Mouse (Mus musculus): ENCODE measurements around the gene Arhgap27.
A peak's percentile ranks its signal among the peaks of the same experiment; 100 is the strongest.
"Not testable (repeated sequence)": the region's sequence is repeated elsewhere in the genome, so short reads cannot be mapped to it uniquely, and the experiment has no call there.

Gene Arhgap27

GRCm38 (mm10) chr11:103332186-103332889, 31.2 kb downstream of the Arhgap27 start:
- DNase-seq, result peak; percentile 77 to 86

GRCm38 (mm10) chr11:103331502-103332185, 31.8 kb downstream of the Arhgap27 start:
- DNase-seq, result no peak

- DNase-seq, result no peak
Measured at GRCm38 (mm10) chr11:103330651-103331319, 32.7 kb downstream of the Arhgap27 start.

- DNase-seq, result peak; percentile 65
Measured at GRCm38 (mm10) chr11:103326950-103327349, 36.5 kb downstream of the Arhgap27 start.

- peak; percentile 61 to 71 for DNase-seq
Measured at GRCm38 (mm10) chr11:103325172-103325571, 38.3 kb downstream of the Arhgap27 start.

GRCm38 (mm10) chr11:103324723-103325122, 38.8 kb downstream of the Arhgap27 start:
- no peak for DNase-seq

- not testable (repeated sequence) for DNase-seq
Measured at GRCm38 (mm10) chr11:103322832-103323231, 40.7 kb downstream of the Arhgap27 start.

DNA sequence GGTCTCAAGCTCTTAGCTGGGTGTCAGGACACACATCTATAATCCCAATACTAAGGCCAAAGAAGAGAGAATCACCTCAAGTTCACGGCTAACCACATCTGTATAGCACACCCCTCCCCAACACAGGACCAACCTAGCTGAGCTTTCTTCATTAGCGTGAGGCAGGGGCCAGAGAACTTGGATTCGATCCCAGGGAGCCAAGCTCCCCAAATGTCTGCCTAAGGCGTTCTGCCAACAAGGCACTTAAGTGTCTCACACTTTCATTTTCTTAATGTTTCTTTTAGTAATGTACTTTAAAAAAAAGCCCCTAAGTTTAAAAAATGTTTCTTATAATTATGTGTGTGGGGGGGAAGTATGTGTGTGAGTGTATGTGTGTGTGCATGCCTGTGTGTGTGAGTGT, 42.8 kb downstream of the Arhgap27 start:
- no peak for DNase-seq

GRCm38 (mm10) chr11:103320196-103320595, 43.3 kb downstream of the Arhgap27 start:
- no peak for DNase-seq

GRCm38 (mm10) chr11:103318042-103318441, 45.5 kb downstream of the Arhgap27 start:
- no peak for DNase-seq

DNA sequence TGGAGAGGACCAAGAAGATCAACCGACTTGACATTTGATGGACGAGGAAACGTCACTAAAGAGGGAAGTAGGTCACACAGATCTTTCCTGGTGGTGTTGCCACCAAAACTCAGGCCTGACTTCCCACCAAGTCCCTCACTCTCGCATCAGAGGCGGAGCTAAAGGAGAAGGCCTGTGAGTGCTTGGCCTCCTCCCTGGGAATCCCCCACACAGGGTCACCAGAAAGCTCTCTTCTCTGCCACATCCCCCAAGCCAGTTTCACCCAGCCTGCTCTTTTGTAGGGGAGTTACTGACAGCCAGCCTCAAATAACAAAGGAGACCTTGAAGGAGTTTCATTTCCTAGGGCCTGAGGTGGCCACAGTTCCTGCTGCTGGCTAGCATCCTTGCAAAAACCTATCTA, 48.1 kb downstream of the Arhgap27 start:
- DNase-seq, result no peak

DNA sequence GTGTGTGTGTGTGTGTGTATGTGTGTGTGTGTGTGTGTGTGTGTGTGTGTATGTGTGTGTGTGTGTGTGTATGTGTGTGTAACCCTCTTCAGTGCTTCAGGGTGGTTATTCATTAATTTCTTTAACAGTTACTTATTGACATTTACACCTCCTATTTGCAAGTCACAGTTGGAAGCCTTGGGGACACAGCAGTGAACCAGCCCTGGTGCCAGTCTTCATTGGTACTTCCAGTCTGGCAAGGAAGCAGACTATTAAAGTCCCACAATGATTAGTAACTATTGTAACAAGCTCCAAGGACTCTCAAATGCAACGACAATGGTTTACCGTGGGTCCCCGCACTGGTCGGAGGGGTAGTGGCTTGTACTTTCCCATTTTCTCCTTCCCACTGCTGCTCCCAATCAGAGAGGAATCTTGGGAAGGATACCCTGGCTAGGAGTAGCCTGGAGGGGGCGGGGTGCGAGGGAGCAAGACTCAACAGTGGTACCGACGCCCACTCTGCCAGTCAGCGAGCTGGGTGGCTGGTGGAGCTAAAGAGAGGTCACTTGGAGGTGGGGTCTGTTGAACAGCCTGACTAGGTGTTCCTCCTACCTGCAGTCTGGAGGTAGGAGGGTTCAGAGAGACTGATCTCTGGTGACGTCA, 48.6 kb downstream of the Arhgap27 start:
- DNase-seq, result no peak

GRCm38 (mm10) chr11:103313542-103313941, 50.0 kb downstream of the Arhgap27 start:
- DNase-seq, result no peak

- no peak for DNase-seq
Measured at GRCm38 (mm10) chr11:103312655-103313255, 50.7 kb downstream of the Arhgap27 start.

GRCm38 (mm10) chr11:103311960-103312611, 51.4 kb downstream of the Arhgap27 start:
- DNase-seq, result peak; percentile 71 to 76

GRCm38 (mm10) chr11:103309956-103310574, 53.4 kb downstream of the Arhgap27 start:
- no peak for DNase-seq

DNA sequence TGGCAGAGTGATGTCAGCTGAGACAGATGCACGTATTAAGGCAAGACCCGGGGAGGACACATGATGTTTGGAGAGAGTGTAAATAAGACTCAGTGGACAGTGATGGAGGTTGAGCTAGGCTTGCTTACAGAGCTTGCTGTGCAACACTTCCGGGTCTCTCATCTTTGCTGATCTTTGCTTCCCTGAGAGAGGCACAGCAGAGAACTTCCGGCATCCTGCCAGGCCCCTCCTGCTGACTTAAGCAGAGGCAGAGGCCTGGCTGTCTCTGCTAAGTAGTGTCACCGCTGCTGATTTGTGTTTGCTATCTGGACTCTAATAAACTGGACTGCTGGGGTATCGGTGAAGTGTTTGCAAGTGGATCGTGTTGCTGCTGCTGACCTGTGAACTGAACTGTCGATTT, 55.6 kb downstream of the Arhgap27 start:
- peak; percentile 59 to 61 for DNase-seq

- DNase-seq, result no peak
Measured at GRCm38 (mm10) chr11:103304525-103304924, 59.0 kb downstream of the Arhgap27 start.

- DNase-seq, result no peak
Measured at GRCm38 (mm10) chr11:103294772-103295171, 68.7 kb downstream of the Arhgap27 start.

DNA sequence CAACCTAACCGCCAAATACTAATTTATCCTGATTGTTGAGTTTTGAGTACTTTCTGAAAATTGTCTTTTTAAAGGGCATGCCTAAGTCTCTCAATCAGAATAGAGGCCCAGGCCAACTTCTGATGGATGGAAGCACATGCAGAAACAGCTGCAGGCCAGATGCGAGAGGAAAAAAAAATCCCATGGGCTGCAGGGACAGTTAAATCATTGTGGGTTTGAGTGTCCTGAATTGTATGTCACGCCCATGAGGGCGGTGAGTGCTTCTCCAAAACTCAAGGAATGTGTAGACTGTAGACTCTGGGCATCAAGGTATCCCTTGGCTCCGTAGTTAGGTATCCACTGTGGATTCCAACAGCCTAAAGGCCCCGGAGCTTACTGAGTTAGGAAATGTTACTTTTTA, 69.4 kb downstream of the Arhgap27 start:
- no peak for DNase-seq

GRCm38 (mm10) chr11:103292890-103293287, 70.6 kb downstream of the Arhgap27 start:
- DNase-seq, result no peak
